Mouse (Mus musculus): Measurements from ENCODE around the gene Miip. TPM values are rescaled to one million over a fixed set of nuclear protein-coding genes. Genes with fewer than 3 reads are reported as not detected.

The Miip gene
- polyA plus RNA-seq, 1 experiment from 2014 or later, result 37.1 TPM

- Histone ChIP-seq H3K4me1 (ENCODE audit: control insufficient read depth, insufficient read depth, low read length) (no peaks in the 10 kb centered on the region), H3K9me3 (replicated peaks; ENCODE audit: control insufficient read depth, low read length) (no peaks in the 10 kb centered on the region), H3K4me3 (ENCODE audit: low read depth, low read length) (no peak overlapping the region), H3K9ac (ENCODE audit: low read length) (no peak overlapping the region), H3K36me3 (ENCODE audit: control insufficient read depth, insufficient read depth, low read length) (peaks cover 88% of the 10 kb centered on the region), H3K4me2 (ENCODE audit: low read length) (no peak overlapping the region), H3K27me3 (replicated peaks; ENCODE audit: control insufficient read depth, insufficient read depth, low read length) (no peaks in the 10 kb centered on the region), H3K27ac (ENCODE audit: low read depth, low read length) (no peak overlapping the region)
- DNase-seq (ENCODE audit: low spot score), result no peak
- ATAC-seq, result no peak
- WGBS, result 93% methylated on average over 3 of the region's 3 CpGs
These were observed 28.7 kb upstream of the Miip start for GRCm38 (mm10) chr4:147897348-147897747.

- Histone ChIP-seq H3K9me3 (replicated peaks; ENCODE audit: control insufficient read depth, low read length) (no peaks in the 10 kb centered on the region), H3K4me3 (ENCODE audit: low read depth, low read length) (no peak overlapping the region)
These were observed 27.8 kb upstream of the Miip start for GRCm38 (mm10) chr4:147896411-147896810.

DNA sequence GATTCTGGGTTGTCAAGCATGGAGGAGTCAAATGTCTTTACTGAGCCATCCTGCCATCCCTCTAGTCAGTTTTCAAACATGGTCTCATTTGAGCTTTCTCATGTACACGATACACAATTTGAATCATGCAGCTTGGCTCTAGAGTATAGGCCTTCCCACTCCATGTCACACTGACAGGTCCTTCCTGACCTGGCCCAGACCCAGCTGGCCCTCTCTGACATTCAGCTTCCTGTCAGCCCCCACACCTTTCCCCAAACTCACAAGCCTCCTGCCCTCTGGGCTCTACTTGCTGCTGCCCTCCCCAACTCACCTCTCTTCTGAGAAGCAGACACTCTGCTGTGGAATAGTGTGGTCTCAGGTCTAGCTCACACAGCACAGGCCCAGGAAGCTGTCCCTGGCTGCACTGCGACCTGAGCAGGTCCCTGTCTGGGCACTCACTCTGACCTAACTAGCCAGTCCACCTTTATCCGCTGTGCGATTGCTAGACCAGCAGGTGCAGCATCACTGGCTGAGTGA is 27.3 kb upstream of the Miip start:
- H3K27me3 ChIP-seq (replicated peaks; ENCODE audit: control insufficient read depth, insufficient read depth, low read length), result no peaks in the 10 kb centered on the region
- ATAC-seq (no peak), DNase-seq (ENCODE audit: low spot score) (no peak)
- H3K9me3 ChIP-seq (replicated peaks; ENCODE audit: control insufficient read depth, low read length), result no peaks in the 10 kb centered on the region
- no peak overlapping the region for H3K4me3 ChIP-seq (ENCODE audit: low read depth, low read length)
- no peak overlapping the region for H3K27ac ChIP-seq (ENCODE audit: low read depth, low read length)
- H3K9ac ChIP-seq (ENCODE audit: low read length), result no peak overlapping the region
- no peaks in the 10 kb centered on the region for H3K4me1 ChIP-seq (ENCODE audit: control insufficient read depth, insufficient read depth, low read length)
- peaks cover 94% of the 10 kb centered on the region for H3K36me3 ChIP-seq (ENCODE audit: control insufficient read depth, insufficient read depth, low read length)
- no peak overlapping the region for H3K4me2 ChIP-seq (ENCODE audit: low read length)
- WGBS, result 93% methylated on average over 4 of the region's 4 CpGs

More at GRCm38 (mm10) chr4:147896411-147896810, 27.8 kb upstream of the Miip start:
- Histone ChIP-seq H3K4me2 (ENCODE audit: low read length) (no peak overlapping the region), H3K27ac (ENCODE audit: low read depth, low read length) (no peak overlapping the region), H3K27me3 (replicated peaks; ENCODE audit: control insufficient read depth, insufficient read depth, low read length) (no peaks in the 10 kb centered on the region), H3K4me1 (ENCODE audit: control insufficient read depth, insufficient read depth, low read length) (no peaks in the 10 kb centered on the region), H3K36me3 (ENCODE audit: control insufficient read depth, insufficient read depth, low read length) (peaks cover 92% of the 10 kb centered on the region), H3K9ac (ENCODE audit: low read length) (no peak overlapping the region)
- WGBS, result 80% methylated on average over 1 of the region's 1 CpGs
- no peak for DNase-seq (ENCODE audit: low spot score)
- no peak for ATAC-seq

DNA sequence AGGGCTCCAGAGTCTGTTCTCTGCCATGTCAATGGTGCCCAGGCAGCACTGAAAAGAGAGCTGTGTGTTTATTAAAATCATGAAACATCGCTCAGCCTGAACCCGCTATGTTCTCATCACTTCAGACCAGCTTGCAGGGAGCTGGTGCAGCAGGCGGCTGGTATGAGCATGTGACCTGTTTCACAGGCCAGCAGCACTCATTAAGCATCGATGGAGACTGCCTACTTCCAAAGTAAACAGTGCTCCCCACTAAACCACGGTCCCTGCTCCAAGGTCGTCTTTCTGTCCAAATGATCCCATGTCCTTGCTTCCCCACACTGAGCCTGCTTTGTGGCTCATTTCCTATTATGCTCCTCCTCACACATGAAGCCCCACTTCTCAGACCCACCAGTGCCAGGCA is 21.7 kb upstream of the Miip start:
- H3K4me1 ChIP-seq (ENCODE audit: control insufficient read depth, insufficient read depth, low read length), result no peaks in the 10 kb centered on the region
- H3K36me3 ChIP-seq (ENCODE audit: control insufficient read depth, insufficient read depth, low read length), result peaks cover 91% of the 10 kb centered on the region
- no peak overlapping the region for H3K4me2 ChIP-seq (ENCODE audit: low read length)
- 94% methylated on average over 6 of the region's 6 CpGs for WGBS
- no peak overlapping the region for H3K9ac ChIP-seq (ENCODE audit: low read length)
- H3K27me3 ChIP-seq (replicated peaks; ENCODE audit: control insufficient read depth, insufficient read depth, low read length), result no peaks in the 10 kb centered on the region
- no peak overlapping the region for H3K4me3 ChIP-seq (ENCODE audit: low read depth, low read length)
- no peak overlapping the region for H3K27ac ChIP-seq (ENCODE audit: low read depth, low read length)
- DNase-seq (ENCODE audit: low spot score) (no peak), ATAC-seq (no peak)
- no peaks in the 10 kb centered on the region for H3K9me3 ChIP-seq (replicated peaks; ENCODE audit: control insufficient read depth, low read length)

DNA sequence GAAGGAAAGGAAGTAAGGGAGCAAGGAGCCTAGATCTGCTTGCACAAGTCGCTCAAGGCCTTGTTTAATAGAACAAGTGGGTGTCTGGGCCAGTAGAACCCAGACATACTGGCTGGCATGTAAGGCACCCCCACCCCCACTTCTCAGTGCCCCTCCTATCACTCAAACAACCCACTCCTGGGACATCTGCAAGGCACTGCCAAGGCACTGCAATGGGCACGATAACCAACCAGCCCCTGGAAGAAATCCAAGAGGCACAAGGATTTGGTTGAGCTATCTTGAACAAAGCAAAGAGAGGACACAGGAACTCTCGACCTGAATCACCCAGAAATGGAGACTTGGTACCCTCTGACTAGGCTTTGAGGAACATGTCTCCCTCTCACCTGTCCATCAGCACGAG is 19.6 kb upstream of the Miip start:
- no peaks in the 10 kb centered on the region for H3K4me1 ChIP-seq (ENCODE audit: control insufficient read depth, insufficient read depth, low read length)
- DNase-seq (ENCODE audit: low spot score), result no peak
- H3K36me3 ChIP-seq (ENCODE audit: control insufficient read depth, insufficient read depth, low read length), result peaks cover 92% of the 10 kb centered on the region
- H3K27me3 ChIP-seq (replicated peaks; ENCODE audit: control insufficient read depth, insufficient read depth, low read length), result no peaks in the 10 kb centered on the region
- 86% methylated on average over 4 of the region's 4 CpGs for WGBS
- H3K27ac ChIP-seq (ENCODE audit: low read depth, low read length), result no peak overlapping the region
- no peak for ATAC-seq
- H3K4me3 ChIP-seq (ENCODE audit: low read depth, low read length), result no peak overlapping the region
- no peak overlapping the region for H3K4me2 ChIP-seq (ENCODE audit: low read length)
- no peaks in the 10 kb centered on the region for H3K9me3 ChIP-seq (replicated peaks; ENCODE audit: control insufficient read depth, low read length)
- no peak overlapping the region for H3K9ac ChIP-seq (ENCODE audit: low read length)

DNA sequence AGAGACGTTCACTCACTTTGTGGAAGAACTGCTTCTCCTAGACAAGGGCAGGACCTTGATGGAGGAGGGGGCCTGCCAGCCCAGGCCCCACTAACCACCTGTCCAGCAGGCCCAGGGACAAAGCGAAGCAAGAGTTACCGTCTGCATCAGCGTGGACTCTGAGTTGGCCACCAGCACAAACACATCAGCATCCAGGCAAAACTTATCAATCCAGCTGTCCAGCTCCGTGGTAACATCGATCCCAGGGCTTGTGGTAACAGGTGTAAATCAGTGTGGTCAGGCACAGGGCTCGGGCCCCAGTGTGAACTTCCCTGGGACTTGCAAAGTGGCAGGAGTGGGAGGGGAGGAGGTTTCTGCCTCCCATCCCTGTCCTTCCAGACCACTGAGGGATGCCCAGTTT is 18.7 kb upstream of the Miip start:
- no peaks in the 10 kb centered on the region for H3K4me1 ChIP-seq (ENCODE audit: control insufficient read depth, insufficient read depth, low read length)
- ATAC-seq (no peak), DNase-seq (ENCODE audit: low spot score) (no peak)
- no peak overlapping the region for H3K27ac ChIP-seq (ENCODE audit: low read depth, low read length)
- 89% methylated on average over 7 of the region's 7 CpGs for WGBS
- no peak overlapping the region for H3K4me3 ChIP-seq (ENCODE audit: low read depth, low read length)
- H3K27me3 ChIP-seq (replicated peaks; ENCODE audit: control insufficient read depth, insufficient read depth, low read length), result no peaks in the 10 kb centered on the region
- H3K9ac ChIP-seq (ENCODE audit: low read length), result no peak overlapping the region
- H3K36me3 ChIP-seq (ENCODE audit: control insufficient read depth, insufficient read depth, low read length), result peaks cover 94% of the 10 kb centered on the region
- no peaks in the 10 kb centered on the region for H3K9me3 ChIP-seq (replicated peaks; ENCODE audit: control insufficient read depth, low read length)
- no peak overlapping the region for H3K4me2 ChIP-seq (ENCODE audit: low read length)

DNA sequence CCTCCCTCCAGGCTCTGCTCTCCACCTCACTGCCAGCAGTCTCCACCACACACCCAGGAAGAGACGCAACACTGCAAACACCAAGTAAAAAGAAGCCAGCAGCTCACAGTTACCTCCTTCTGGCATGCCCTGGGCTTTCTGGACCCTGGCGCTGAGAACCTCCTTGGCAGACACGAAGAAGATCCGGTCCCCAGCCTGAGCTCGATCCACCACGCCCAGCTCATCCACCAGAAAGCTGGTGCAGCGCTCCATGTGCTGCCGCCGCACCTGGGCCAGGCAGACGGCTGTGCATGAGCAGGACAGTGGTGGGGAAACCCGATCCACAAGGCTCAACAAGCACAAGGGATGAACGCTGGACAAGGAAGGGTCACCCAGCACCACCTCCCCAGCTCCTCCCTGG is 17.5 kb upstream of the Miip start:
- no peak for ATAC-seq
- H3K27ac ChIP-seq (ENCODE audit: low read depth, low read length), result no peak overlapping the region
- no peak for DNase-seq (ENCODE audit: low spot score)
- H3K4me1 ChIP-seq (ENCODE audit: control insufficient read depth, insufficient read depth, low read length), result no peaks in the 10 kb centered on the region
- H3K4me3 ChIP-seq (ENCODE audit: low read depth, low read length), result no peak overlapping the region
- H3K27me3 ChIP-seq (replicated peaks; ENCODE audit: control insufficient read depth, insufficient read depth, low read length), result no peaks in the 10 kb centered on the region
- peaks cover 95% of the 10 kb centered on the region for H3K36me3 ChIP-seq (ENCODE audit: control insufficient read depth, insufficient read depth, low read length)
- 91% methylated on average over 12 of the region's 12 CpGs for WGBS
- H3K9me3 ChIP-seq (replicated peaks; ENCODE audit: control insufficient read depth, low read length), result no peaks in the 10 kb centered on the region
- H3K4me2 ChIP-seq (ENCODE audit: low read length), result no peak overlapping the region
- no peak overlapping the region for H3K9ac ChIP-seq (ENCODE audit: low read length)

- Histone ChIP-seq H3K4me1 (ENCODE audit: control insufficient read depth, insufficient read depth, low read length) (no peaks in the 10 kb centered on the region), H3K9ac (ENCODE audit: low read length) (no peak overlapping the region), H3K27ac (ENCODE audit: low read depth, low read length) (no peak overlapping the region), H3K36me3 (ENCODE audit: control insufficient read depth, insufficient read depth, low read length) (peaks cover 96% of the 10 kb centered on the region), H3K27me3 (replicated peaks; ENCODE audit: control insufficient read depth, insufficient read depth, low read length) (no peaks in the 10 kb centered on the region), H3K4me3 (ENCODE audit: low read depth, low read length) (no peak overlapping the region), H3K4me2 (ENCODE audit: low read length) (no peak overlapping the region), H3K9me3 (replicated peaks; ENCODE audit: control insufficient read depth, low read length) (no peaks in the 10 kb centered on the region)
- DNase-seq (ENCODE audit: low spot score), result no peak
- 87% methylated on average over 3 of the region's 3 CpGs for WGBS
- no peak for ATAC-seq
These were observed 15.5 kb upstream of the Miip start for GRCm38 (mm10) chr4:147884138-147884537.

- no peak overlapping the region for H3K4me3 ChIP-seq (ENCODE audit: low read depth, low read length)
- WGBS, result 89% methylated on average over 6 of the region's 6 CpGs
These were observed 14.4 kb upstream of the Miip start for GRCm38 (mm10) chr4:147883041-147883440.

More at GRCm38 (mm10) chr4:147883041-147883440, 14.4 kb upstream of the Miip start:
- no peaks in the 10 kb centered on the region for H3K9me3 ChIP-seq (replicated peaks; ENCODE audit: control insufficient read depth, low read length)
- H3K27me3 ChIP-seq (replicated peaks; ENCODE audit: control insufficient read depth, insufficient read depth, low read length), result no peaks in the 10 kb centered on the region
- ATAC-seq (no peak), DNase-seq (ENCODE audit: low spot score) (no peak)
- H3K27ac ChIP-seq (ENCODE audit: low read depth, low read length), result no peak overlapping the region
- H3K4me2 ChIP-seq (ENCODE audit: low read length), result no peak overlapping the region
- no peaks in the 10 kb centered on the region for H3K4me1 ChIP-seq (ENCODE audit: control insufficient read depth, insufficient read depth, low read length)
- no peak overlapping the region for H3K9ac ChIP-seq (ENCODE audit: low read length)
- H3K36me3 ChIP-seq (ENCODE audit: control insufficient read depth, insufficient read depth, low read length), result peaks cover 96% of the 10 kb centered on the region

Data from forebrain, embryonic 14.5 days (tissue).